Mouse (Mus musculus) fat pad, adult 2 months (tissue): ENCODE measurements around the gene Nkapl.

Experiments used
- DNase-seq: peaks from one replicate; pipeline ENCODE4 v3.0.0-alpha.2; 2011; ENCODE audit warnings: low read depth, low spot score; ENCODE audit errors: extremely low read depth

Nkapl gene

DNA sequence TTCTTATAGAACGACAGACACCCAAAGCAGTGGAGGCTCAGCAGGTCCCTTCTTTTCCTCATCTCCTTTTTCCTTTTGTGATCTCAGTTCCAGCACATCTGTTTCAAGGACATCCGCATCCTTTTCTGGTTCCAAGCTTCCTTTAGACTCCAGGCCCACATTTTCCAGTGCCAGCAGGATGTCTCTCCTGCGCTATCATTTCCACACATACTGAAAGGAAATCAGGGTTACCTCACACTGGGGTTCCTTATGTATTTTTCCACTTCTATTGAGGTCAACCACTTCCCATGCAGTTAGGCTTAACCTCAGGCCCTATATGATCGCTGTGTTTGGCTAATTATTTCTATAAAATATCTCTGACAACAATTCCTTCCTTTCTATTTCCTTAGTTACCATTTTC is 32.8 kb downstream of the Nkapl start:
- DNase-seq, result no peak

DNA sequence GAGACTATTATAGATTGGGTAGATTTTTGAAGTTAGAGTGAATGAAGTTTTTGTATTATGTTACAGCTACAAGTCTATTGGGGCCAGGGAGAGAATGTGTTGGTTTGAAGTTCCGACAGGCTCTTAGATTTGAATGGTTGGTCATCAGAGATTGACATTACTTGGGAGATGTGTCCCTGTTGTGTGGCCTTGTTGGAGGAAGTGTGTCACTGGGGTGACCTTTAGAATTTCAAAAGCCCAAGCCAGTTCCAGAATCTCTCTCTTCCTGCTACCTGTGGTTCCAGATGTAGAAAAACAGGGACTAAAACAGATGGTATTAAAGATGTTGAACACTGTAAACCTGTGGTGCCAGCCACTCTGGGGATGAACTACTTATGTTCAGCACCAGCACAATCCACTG is 40.7 kb downstream of the Nkapl start:
- no peak for DNase-seq

DNA sequence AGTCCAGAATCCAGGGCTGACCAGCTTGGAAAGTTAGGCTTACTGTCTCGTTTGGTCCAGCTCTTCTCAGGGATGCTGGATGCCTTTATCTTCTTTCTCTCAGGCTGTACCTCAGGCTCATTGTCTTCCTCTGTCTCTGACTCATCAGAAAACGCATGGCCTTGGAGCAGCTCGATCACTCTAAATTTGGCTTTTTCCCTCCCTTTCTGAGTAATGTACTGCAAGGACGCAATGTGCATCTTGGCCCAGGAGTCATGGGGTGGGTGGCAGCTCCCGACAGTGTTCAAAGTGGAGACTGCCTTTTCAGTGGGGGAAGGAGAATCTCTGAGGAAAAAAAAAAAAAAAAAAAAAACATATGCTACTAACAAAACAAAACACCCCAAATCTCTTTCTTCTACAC is 45.0 kb downstream of the Nkapl start:
- no peak for DNase-seq

DNA sequence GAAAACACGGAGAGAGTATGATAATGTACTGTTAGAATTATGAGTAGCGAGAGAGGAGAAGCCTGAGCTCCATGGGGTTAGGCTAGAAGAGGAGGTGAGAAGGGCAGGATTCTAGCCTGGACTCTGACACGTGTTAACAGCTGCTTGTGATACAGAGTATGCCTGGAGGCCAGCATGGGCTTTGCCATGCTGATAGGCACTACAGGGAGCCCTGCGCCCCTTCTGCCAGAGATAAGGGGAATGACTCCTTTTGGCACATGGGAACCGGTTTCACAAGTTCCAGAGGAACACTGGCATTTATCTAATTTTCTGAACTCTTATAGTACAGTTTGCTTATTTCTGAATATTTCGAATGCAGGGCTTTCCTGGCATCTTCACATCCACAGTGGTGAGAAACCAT is 49.4 kb downstream of the Nkapl start:
- DNase-seq, result no peak

DNA sequence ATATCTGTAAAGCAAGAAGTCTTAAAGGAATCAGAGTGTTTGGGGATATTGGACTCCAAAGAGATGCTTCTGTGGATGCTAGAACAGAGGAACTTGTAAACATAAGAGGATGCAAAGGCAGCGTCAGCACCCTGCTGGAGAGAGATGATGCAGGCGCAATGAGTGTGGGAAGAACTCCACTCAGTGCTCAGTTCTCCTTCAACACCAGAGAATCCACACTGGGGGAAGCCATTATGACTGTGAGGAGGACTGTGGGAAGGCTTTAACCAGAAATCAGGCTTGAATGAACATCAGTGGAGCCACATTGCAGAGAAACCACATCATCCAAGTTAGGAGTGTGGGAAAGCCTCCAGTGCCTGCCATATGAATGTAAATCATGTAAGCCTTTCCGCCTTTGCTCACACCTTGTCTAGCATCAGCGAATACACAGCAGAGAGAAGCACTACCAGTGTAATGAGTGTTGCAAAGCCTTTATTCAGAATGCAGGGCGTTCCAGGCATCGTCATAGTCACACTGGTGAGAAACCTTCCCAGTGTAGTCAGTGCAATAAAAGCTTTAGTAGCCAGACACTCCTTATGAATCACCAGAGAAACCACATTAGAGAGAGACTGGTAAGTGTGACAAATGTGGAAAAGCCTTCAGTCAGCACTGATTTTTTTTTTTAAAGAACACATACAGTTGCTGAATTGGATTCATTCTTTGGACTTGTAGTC is 50.9 kb downstream of the Nkapl start:
- no peak for DNase-seq
